Mouse (Mus musculus) thymus, postnatal 4 days (tissue): ENCODE results near the gene Ints2.
"Not testable (repeated sequence)": the region's sequence is repeated elsewhere in the genome, so short reads cannot be mapped to it uniquely, and the experiment has no call there.

Experiments
- DNase-seq: peaks from one replicate; pipeline ENCODE4 v3.0.0; 2021

Ints2 gene

DNA sequence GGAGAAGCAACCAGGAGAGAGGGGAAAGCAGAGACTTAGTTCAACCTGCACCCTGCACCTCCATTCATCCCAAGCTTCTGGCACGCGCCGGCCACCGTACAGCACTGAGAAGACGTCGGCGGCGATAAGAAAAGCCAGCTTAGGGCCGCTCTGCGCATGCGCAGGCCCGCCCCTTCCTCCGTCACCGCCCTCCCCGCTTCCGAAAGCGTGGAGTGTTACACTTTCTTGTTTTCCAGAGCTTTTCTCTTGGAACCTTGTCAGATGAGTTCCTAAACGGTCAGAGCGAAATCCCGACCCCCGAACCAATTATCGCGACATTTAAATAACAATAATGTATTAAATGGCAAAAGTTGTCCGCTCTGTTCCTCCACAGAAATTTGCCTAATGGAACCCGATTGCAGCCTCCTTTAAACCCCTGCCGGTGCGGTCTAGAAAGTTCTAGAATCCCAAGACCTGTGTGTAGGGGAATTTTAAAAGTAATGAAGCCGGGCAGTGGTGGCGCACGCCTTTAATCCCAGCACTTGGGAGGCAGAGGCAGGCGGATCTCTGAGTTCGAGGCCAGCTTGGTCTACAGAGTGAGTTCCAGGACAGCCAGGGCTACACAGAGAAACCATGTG lies at the start of gene Ints2:
Gene Ints2, minus strand, starts transcription at position 116 of the 617 bp plus-strand sequence.
- peak; percentile 97 for DNase-seq

- DNase-seq, result not testable (repeated sequence)
Measured at GRCm38 (mm10) chr11:86292201-86292600, 34.8 kb upstream of the Ints2 start.

- DNase-seq, result no peak
Measured at GRCm38 (mm10) chr11:86291714-86292113, 34.3 kb upstream of the Ints2 start.

DNA sequence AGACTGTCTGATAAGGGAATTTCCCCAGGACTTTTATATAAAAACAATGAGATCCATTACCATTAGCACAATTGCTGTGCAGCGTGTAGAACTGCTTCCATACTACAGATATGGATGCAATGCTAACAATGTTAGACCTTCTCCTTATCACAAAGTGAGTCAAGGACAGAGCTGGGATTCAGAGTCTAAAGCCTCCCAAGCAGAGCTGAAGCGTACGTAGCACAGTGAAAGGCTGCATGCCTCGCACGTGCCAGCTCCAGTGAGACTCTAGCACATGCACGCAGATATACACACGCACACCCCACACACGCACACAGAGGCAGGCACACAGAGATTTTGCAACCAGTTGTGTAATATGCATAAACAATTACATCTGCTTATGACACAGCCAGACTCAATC lies 28.4 kb upstream of the Ints2 start:
- no peak for DNase-seq

DNA sequence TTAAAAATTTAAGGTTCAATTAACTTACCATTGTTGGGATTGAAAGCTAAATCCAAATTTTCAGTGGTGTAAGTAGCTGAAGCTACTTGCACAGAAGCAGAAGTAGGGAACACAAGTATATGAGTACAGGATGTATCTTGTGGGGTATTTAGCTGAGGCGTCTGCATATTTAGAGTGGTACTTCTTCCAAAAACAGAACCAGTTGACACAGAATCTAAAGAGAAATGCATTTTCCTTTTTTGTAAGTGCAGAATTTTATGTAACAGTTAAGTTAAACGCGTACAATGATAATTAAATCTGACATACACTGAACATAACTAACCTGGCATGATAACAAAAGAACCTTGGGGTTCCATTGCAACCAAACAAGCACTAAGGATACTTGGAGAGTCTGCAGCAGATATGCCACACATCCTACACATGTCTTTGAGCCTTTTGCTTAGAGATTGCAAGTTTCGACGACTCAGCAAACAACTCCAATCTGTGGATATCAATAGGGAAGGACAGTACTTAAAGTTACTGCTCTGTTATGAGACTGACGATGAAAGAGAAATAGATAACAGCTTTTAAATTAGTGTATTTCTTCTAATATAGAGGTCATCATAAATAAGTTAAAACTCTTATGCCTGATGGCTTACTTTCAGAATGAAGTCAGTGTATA lies 21.2 kb upstream of the Ints2 start:
- DNase-seq, result no peak

- DNase-seq, result no peak
Measured at GRCm38 (mm10) chr11:86257054-86257453, 321 bp downstream of the Ints2 start.

GRCm38 (mm10) chr11:86253342-86253741 lies 4.0 kb downstream of the Ints2 start:
- no peak for DNase-seq

- DNase-seq, result no peak
Measured at GRCm38 (mm10) chr11:86232446-86232845, 24.9 kb downstream of the Ints2 start.

DNA sequence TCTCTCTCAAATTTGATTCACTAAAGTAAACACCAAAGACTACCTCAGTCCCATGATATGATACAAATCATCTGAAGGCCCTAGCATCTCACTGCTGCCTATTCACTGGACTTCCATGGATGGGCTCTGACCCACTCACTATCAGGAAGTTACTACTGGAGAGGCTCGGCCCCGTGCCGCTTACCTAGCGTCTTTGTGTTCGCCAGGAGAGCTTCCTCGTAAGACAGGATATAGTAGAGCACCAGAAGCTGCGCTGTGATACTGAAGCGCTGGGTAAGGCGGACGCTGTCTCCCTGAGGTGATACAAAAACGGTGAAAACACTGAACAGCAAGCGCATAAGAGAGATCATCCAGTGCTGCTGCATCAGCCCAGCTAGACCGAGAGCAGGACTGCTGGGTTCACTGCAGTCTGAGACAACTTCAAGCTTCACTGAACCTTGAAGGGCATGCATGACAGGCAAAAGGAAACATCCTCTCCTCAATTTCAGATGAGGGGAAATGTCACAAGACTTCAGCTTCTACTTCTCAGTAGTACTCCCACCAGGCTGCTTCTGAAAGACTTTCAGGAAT lies 25.5 kb downstream of the Ints2 start:
- DNase-seq, result no peak

- DNase-seq, result no peak
Measured at GRCm38 (mm10) chr11:86226646-86227180, 30.7 kb downstream of the Ints2 start.

GRCm38 (mm10) chr11:86225761-86226160 lies 31.6 kb downstream of the Ints2 start:
- DNase-seq, result no peak

DNA sequence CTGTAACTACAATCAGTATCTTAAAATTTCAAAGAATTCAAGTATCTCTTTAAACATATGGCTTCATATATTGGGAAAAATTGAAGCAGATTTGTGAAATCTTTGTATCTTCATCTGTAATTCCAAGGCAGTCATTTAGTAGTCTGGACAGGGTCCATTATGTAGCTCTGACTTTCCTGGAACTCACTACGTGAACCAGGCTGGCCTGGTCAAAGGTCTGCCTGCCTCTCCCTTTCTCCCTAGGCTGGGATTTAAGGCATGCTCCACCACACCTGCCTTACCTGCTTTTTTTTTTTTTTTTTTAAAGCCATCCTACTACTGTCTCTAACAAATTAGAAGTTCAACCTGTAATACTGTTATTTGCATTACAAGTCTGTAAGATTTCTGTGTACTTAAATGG lies 45.6 kb downstream of the Ints2 start:
- DNase-seq, result no peak

GRCm38 (mm10) chr11:86209123-86209522 lies 48.3 kb downstream of the Ints2 start:
- DNase-seq, result no peak

DNA sequence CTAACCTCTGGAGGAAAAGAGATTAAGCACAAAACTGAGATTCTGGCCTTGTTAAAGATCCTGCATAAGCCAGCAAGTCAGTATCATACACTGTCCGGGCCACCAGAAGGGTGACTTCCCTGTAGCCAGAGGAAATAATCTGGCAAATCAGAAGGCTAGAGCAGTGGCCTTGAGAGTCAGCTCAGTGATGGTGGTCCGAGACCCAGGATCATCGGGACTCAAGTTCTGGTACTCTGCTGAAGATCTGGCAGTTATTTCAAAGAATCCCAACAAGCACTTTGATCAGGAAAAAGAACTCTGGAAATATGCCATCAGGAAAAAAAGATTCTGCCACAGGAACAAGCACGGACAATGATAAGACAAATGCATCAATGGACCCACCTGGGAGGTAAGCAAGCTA lies 51.5 kb downstream of the Ints2 start:
- no peak for DNase-seq

DNA sequence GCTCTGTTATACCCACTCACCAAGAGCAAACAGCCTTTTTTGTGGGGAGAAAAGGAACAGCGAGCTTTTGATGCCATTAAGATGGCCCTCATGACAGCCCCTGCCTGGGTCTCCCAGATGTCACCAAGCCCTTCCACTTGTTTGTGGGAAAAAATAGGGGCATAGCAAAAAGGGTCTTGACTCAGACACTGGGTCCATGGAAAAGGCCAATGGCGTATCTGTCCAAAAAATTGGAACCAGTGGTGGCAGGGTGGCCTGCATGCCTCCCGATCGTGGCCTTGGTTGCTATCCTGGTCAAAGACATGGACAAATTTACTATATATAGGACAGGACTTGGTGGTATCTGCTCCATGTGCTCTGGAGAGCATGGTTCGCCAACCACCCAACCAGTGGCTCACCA lies 52.3 kb downstream of the Ints2 start:
- no peak for DNase-seq

- peak; percentile 56 for DNase-seq
Measured at GRCm38 (mm10) chr11:86201901-86202675, 55.3 kb downstream of the Ints2 start.

DNA sequence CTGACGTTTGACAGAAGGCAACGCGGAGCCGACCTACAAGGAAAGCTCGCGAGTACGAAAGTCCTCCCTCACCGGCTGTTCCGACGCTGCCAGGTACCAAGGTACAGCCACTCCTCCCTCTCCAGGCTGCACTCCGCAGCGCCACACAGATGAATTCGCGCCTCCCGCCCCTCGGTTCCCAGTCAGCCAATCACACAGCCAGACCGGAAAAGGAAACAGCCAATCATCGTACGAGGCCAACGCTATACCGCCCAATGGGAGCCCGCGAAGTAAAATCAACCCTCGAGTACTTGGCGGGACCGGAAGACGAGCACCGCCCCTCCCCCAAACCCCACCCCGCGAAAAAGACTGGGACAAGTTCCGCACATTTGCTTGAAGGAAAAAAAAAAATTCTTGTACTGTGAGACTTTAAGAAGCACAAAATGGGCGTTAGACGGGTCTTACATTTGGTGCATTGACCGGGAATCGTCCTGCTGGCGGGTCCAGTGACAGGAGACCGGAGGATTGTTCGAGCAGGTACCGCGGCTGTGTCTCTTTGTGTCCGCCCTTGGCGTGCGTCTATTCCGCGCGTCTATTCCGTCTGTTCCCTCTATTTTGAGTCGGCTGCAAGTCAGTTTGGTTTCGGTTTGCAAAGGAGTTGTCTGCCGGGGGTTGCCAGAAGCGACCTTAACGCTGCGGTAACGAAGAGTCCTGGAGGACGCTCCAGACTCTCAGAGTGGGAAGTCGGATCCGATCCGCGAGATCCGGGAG lies 56.2 kb downstream of the Ints2 start, which contains the start of gene Brip1:
Gene Brip1, minus strand, starts transcription at position 157 of the 750 bp plus-strand sequence.
- DNase-seq, result peak; percentile 92

GRCm38 (mm10) chr11:86200460-86201021 lies 56.8 kb downstream of the Ints2 start:
- no peak for DNase-seq

DNA sequence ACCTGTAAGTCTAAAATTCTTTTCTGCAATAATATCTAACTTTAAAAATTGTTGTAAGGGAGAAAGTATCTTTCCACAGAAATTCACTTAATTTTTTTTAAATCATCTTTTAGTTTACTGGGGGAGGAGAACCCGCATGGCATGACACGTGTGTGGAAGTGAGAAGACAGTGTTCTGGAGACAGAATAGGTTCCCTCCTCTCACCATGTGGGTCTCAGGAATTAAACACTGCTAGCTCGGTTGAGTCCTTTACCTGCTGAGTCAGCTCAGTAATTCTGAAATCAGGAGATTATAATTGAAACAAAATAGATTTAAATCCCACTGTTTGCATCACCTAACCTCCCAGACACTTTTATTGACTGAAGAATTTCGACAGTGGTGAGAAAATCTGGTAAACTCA lies 57.6 kb downstream of the Ints2 start:
- DNase-seq, result no peak

- DNase-seq, result not testable (repeated sequence)
Measured at GRCm38 (mm10) chr11:86185224-86185623, 72.2 kb downstream of the Ints2 start.

GRCm38 (mm10) chr11:86175833-86176232 lies 81.5 kb downstream of the Ints2 start:
- no peak for DNase-seq

- peak; percentile 76 for DNase-seq
Measured at GRCm38 (mm10) chr11:86174173-86174572, 83.2 kb downstream of the Ints2 start.
